Mouse (Mus musculus) limb, embryonic 15.5 days (tissue): ENCODE data around the gene Celf1. TPM values are rescaled to one million over a fixed set of nuclear protein-coding genes. Genes with fewer than 3 reads are reported as not detected.
"Not testable (repeated sequence)": the region's sequence is repeated elsewhere in the genome, so short reads cannot be mapped to it uniquely, and the experiment has no call there.

Experiments
- ATAC-seq: fragments of 200-750 bp; cut with Nextera tagmentation; 2 replicates; pipeline ENCODE4 v1.8.0; 2017; ENCODE audit warnings: low read depth, moderate TSS enrichment; ENCODE audit not compliant: insufficient number of reproducible peaks, low FRiP score, low TSS enrichment
- H3K27ac ChIP-seq: fragments of 300-500 bp; sonication (generic); 2 replicates; pipeline ENCODE4 v1.5.1; 2015; ENCODE audit warnings: moderate library complexity, mild to moderate bottlenecking, inconsistent platforms
- H3K27me3 ChIP-seq: fragments of 300-500 bp; sonication (generic); 2 replicates; pipeline ENCODE4 v1.6.1; 2015; ENCODE audit warnings: inconsistent platforms
- H3K36me3 ChIP-seq: fragments of 300-500 bp; sonication (generic); 2 replicates; pipeline ENCODE4 v1.6.1; 2015; ENCODE audit warnings: inconsistent platforms
- H3K4me1 ChIP-seq: fragments of 300-500 bp; sonication (generic); 2 replicates; pipeline ENCODE4 v1.6.1; 2015; ENCODE audit warnings: inconsistent platforms
- H3K4me2 ChIP-seq: fragments of 300-500 bp; sonication (generic); 2 replicates; pipeline ENCODE4 v1.6.1; 2015; ENCODE audit warnings: mild to moderate bottlenecking, inconsistent platforms
- H3K4me3 ChIP-seq: fragments of 300-500 bp; sonication (generic); 2 replicates; pipeline ENCODE4 v1.5.1; 2015; ENCODE audit warnings: mild to moderate bottlenecking, inconsistent platforms
- H3K9ac ChIP-seq: fragments of 300-500 bp; sonication (generic); 2 replicates; pipeline ENCODE4 v1.6.1; 2015; ENCODE audit warnings: inconsistent platforms
- H3K9me3 ChIP-seq: fragments of 300-500 bp; sonication (generic); 2 replicates; pipeline ENCODE4 v1.6.1; 2016; ENCODE audit warnings: inconsistent platforms
- WGBS: fragments of 180-500 bp; shearing (Covaris S2); methylation state at CpG from one replicate; pipeline ENCODE4 v1.1.7; 2015; 5-methylcytosine and 5-hydroxymethylcytosine counted together
- polyA plus RNA-seq: library from polyadenylated mRNA; unstranded; fragments of >200 nt; fragmentation: Nextera tagmentation; extraction: Ambion mirVana; gene quantifications from 2 replicates; pipeline ENCODE4 v1.2.1, GENCODE M21; 2015

The Celf1 gene
- polyA plus RNA-seq: 56.9 and 61.2 TPM in 2 replicates

DNA sequence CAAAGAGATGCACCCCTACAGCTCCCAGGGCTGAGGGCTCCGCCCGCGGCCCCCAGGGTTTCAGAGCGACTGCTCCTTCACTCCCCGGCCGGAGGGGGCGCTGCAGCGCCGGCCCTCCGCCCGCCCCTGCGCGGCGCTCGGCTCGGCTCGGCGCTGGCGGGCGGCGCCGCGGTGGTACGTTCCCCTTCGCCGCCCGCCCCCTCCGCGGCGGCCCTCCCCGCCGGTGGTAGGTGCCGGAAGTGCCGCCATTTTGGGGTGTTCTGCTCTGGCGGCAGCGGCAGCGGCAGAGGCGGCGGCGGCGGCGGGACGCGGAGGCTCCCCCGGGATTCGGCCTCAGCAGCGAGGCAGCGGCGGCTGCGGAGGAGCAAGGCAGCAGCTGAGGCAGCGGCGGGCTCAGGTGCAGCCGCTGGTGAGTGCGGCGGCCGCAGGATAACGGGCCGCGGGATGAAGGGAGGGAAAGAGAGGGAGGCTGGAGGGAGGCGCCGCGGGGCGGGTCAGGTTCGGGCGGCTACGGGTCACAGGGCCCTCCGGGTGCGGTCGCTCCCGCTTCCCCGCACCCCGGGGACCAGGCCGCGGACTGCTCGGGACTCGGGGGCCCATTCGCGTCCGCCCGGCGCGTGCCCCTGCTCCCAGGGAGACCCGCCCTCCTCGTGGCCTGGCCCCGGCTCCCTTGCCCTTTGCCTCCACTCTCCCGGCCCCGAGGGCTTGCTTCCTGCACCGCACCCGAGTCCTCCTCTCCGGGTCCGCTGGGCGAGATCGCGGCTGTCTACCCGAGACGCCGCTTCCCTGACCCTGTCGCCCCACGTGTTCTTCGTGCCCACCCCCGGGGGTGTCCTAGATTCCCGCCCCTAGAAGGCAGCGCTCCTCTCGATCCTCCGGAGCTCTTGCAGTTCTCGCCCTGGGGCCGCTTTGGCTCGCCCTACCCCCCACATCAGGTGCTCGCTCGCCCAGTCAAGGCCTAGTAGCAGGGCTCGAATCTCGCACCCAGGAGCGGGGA, at the start of gene Celf1:
TSS of gene Celf1 (plus strand) at position 150 of the 997 bp plus-strand sequence.
- Histone ChIP-seq H3K27me3 (no peaks in the 10 kb centered on the region), H3K4me2 (peak within 1 kb of the TSS; percentile 72), H3K27ac (peak within 1 kb of the TSS; percentile 96), H3K4me1 (peaks cover 20% of the 10 kb centered on the region), H3K4me3 (peak within 1 kb of the TSS; percentile 98), H3K36me3 (no peaks in the 10 kb centered on the region), H3K9ac (peak within 1 kb of the TSS; percentile 87), H3K9me3 (no peaks in the 10 kb centered on the region)
- peak; percentile 90 for ATAC-seq
- WGBS: under 1% methylated on average over 84 of the region's 113 CpGs

DNA sequence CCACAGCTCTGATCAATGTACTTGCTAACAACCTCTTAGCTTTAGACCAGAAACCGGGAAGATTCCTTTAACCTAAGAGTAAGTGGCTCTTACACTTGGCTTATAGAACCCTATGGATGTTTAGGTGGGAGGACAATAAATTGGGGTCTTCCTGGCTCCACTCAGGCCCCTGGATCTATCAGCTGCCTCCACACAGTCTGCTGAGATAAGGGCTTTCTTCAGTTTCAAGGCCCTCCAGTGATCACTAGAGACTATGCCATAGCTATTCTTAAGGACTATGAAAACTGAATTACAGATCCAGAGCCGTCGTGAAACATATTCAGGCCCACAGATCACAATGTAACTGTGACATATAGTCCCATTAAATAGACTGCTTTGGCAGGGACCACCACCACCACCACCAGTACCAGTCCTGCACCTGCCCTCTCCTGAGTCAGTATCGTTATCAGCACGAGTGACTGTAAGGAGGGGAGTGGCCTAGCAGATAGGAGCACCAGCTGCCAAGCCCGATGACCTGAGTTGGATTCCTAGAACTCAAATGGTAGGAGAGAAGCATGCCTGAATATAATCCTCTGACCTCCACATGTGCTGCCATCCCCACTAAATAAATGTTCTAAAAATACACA, 46.4 kb upstream of the Celf1 start:
- H3K9ac ChIP-seq: no peak overlapping the region
- no peaks in the 10 kb centered on the region for H3K9me3 ChIP-seq
- no peak overlapping the region for H3K27ac ChIP-seq
- peaks cover 15% of the 10 kb centered on the region for H3K4me1 ChIP-seq
- ATAC-seq: no peak
- 88% methylated on average over 6 of the region's 6 CpGs for WGBS
- H3K27me3 ChIP-seq: 0 out of 2 replicates have a peak, but pooled peaks cover 5% of the 10 kb centered on the region
- no peak overlapping the region for H3K4me2 ChIP-seq
- peaks cover 59% of the 10 kb centered on the region for H3K36me3 ChIP-seq
- H3K4me3 ChIP-seq: no peak overlapping the region

DNA sequence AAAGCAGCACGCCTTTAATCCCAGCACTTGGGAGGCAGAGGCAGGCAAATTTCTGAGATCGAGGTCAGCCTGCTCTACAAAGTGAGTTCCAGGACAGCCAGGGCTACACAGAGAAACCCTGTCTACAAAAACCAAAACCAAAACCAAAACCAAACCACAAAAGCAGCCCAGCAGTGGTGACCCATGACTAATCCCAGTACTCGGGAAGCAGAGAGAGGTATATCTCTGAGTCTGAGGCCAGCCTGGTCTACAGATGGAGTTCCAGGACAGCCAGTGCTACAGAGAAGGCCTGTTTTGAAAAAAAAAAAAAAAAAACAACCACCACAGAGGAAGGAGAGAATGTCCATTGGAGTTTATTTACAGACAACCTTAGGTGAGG, 45.9 kb upstream of the Celf1 start:
- H3K4me2 ChIP-seq, ATAC-seq, H3K27ac ChIP-seq, H3K9me3 ChIP-seq, H3K4me3 ChIP-seq, H3K27me3 ChIP-seq, H3K9ac ChIP-seq: not testable (repeated sequence)
- Histone ChIP-seq H3K36me3 (peaks cover 64% of the 10 kb centered on the region), H3K4me1 (peaks cover 12% of the 10 kb centered on the region)
- 92% methylated on average over 3 of the region's 3 CpGs for WGBS

DNA sequence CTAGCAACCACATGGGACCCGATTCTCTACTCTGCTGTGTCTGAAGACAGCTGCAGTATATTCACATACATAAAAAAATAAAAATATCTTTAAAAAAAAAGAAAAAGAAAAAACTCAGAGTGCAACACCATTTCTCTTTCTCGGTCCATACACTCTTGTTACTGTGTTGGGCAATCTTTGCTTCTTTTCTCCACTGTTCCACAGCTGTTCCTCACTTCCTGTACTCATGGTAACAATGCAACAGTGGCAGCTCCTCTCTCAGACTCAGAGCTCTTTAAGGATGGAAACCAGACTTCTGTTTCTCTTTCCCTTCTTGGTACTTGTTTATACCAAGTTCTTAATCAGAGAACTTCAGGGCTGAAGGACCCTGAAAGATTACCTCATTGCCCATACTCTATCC, 36.8 kb upstream of the Celf1 start:
- peak overlapping the region; percentile 72 for H3K4me3 ChIP-seq
- peaks cover 22% of the 10 kb centered on the region for H3K4me1 ChIP-seq
- H3K27ac ChIP-seq: no peak overlapping the region; the same call in 1 of the 2 replicates
- H3K27me3 ChIP-seq: no peaks in the 10 kb centered on the region
- no peak for ATAC-seq
- peaks cover 40% of the 10 kb centered on the region for H3K36me3 ChIP-seq
- peak overlapping the region; percentile 62 for H3K4me2 ChIP-seq
- 88% methylated on average over 2 of the region's 2 CpGs for WGBS
- H3K9me3 ChIP-seq: no peaks in the 10 kb centered on the region
- no peak overlapping the region for H3K9ac ChIP-seq

DNA sequence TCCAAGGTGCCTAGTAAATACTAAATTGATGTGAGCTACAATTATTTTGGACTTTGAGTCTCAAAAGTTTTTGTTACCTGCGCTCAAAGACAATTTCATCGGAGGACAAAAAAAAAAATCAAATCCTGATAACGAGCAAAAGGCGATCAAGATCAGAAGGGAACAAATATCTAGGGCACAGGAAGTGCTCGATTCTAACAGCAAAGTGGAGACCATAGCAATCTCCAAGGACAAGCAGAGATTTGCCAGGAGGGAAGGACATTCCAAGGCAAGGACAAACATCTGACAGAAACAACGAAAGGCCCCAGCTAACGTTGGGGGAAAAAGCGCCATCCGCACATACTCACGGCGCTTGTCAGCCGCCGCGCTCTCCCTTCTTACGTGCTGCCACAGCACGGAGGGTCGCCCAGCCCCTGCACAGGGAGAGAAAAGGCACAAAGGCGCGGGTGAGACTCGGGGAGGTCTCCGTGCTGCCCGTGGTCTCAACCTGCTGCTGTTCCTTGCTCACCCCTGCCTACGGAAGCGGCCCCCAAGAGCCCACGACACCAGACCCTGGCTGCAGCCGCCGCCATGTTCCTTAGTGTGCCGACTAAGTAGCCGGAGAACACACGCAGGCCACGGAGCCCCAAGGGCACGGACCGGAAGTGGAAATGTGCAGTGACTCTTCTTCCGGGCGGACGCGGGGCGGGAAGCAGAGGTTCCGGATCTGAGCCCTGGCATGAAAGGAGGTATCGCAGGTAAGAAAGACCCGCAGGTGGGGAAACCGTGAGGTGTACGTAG, 35.9 kb upstream of the Celf1 start, which contains the start of the genes Kbtbd4 and Ndufs3:
TSS of gene Kbtbd4 (plus strand) at position 665 of the 780 bp plus-strand sequence.
TSS of gene Ndufs3 (minus strand) at position 752 of the 780 bp plus-strand sequence.
- Histone ChIP-seq H3K36me3 (peaks cover 40% of the 10 kb centered on the region), H3K27me3 (no peaks in the 10 kb centered on the region), H3K27ac (peak within 1 kb of the TSS; percentile 89), H3K9ac (peak within 1 kb of the TSS; percentile 73), H3K4me3 (peak within 1 kb of the TSS; percentile 72), H3K4me1 (peaks cover 22% of the 10 kb centered on the region), H3K4me2 (peak within 1 kb of the TSS; percentile 62), H3K9me3 (no peaks in the 10 kb centered on the region)
- ATAC-seq: peak; percentile 89
- WGBS: under 1% methylated on average over 43 of the region's 43 CpGs

DNA sequence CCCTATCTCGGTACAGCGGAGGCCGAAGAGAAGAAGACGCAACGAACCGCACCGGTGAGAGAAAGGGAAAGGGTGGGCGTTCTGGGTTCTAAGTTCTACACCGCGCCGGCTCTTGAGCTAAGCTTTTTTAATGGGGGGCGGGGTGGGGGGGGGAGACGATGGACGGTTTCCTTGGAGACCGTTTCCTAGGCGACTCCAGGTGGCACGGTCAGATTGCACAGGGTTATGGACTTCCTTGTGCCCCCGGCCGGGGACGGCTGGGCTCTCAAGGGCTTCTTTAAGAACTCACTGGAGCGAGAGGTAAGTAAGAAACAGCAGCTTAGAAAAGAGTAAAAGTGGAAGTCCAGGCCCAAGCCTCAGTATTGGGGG, 35.3 kb upstream of the Celf1 start:
- Histone ChIP-seq H3K27ac (peak overlapping the region; percentile 89), H3K4me1 (peaks cover 22% of the 10 kb centered on the region), H3K9me3 (no peaks in the 10 kb centered on the region), H3K27me3 (no peaks in the 10 kb centered on the region), H3K4me3 (peak overlapping the region; percentile 72), H3K36me3 (peaks cover 42% of the 10 kb centered on the region), H3K9ac (peak overlapping the region; percentile 73), H3K4me2 (peak overlapping the region; percentile 62)
- 0% methylated on average over 21 of the region's 21 CpGs for WGBS
- ATAC-seq: peak; percentile 60; the same call in 1 of the 2 replicates

DNA sequence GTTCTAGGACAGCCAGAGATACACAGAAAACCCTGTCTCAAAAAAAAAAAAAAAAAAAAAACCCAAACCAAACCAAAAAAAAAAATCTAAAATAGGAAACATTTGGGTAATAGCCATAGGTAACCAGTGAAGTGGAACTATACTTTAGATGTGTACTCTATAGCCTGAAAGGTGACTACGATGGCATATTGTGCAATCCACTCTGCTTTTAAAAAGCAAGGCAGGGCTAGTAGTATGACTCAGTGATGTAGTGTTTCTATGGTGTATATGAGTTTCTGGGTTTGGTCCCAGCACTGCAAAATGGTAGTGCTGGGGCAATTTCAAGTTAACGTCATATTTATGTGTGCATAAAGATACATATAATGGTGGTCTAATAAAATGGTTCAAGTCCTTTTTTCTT, 33.5 kb upstream of the Celf1 start:
- no peak overlapping the region for H3K4me3 ChIP-seq
- H3K4me1 ChIP-seq: peaks cover 22% of the 10 kb centered on the region
- H3K9ac ChIP-seq: no peak overlapping the region
- no peak for ATAC-seq
- H3K4me2 ChIP-seq: no peak overlapping the region
- whole genome bisulfite sequencing: 95% methylated on average over 2 of the region's 2 CpGs
- H3K27me3 ChIP-seq: no peaks in the 10 kb centered on the region
- peaks cover 50% of the 10 kb centered on the region for H3K36me3 ChIP-seq
- H3K27ac ChIP-seq: no peak overlapping the region
- H3K9me3 ChIP-seq: no peaks in the 10 kb centered on the region

DNA sequence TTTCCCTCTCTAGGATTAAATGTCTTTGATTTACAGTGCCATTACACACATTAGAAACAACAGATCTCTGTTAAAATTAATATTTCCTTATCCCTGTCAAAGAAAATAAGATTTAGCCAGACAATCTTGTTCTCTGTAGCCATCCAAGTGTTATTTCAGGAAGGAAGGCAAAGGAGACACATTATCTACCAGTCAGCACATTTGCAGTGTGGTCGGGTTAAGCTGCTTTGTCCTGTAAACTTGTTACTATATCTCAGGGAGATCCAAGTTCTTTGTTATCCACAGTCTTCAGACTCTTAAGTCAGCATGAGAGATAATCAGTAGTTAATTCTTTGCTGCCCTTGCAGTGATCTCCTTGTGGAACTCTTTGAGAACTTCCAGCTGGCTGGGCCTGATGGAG, 29.3 kb upstream of the Celf1 start:
- H3K9ac ChIP-seq: no peak overlapping the region
- H3K36me3 ChIP-seq: peaks cover 63% of the 10 kb centered on the region
- no peaks in the 10 kb centered on the region for H3K9me3 ChIP-seq
- no peak overlapping the region for H3K27ac ChIP-seq
- H3K4me3 ChIP-seq: no peak overlapping the region
- H3K4me1 ChIP-seq: peaks cover 12% of the 10 kb centered on the region
- 90% methylated on average over 1 of the region's 1 CpGs for WGBS
- H3K27me3 ChIP-seq: no peaks in the 10 kb centered on the region
- no peak for ATAC-seq
- H3K4me2 ChIP-seq: no peak overlapping the region

DNA sequence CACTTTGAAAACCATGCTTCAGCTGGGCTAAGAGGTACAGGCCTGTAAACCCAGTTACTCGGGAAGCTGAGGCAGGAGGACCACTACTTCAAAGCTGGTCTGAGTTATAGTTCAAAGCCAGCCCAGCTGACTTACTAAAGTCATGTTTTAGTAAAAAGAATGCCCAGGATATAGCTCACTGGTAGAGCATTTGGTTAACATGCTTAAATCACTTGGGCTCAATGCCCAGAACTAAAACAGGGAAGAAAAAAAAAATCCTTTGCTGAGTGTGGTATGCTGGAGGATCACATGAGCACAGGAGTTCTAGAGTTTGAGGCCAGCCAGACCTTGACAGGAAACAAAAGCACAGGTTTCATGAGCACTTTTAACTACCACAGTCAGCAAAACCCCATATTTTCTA, 28.5 kb upstream of the Celf1 start:
- H3K27me3 ChIP-seq: no peaks in the 10 kb centered on the region
- no peaks in the 10 kb centered on the region for H3K9me3 ChIP-seq
- ATAC-seq: no peak
- no peak overlapping the region for H3K4me2 ChIP-seq
- 71% methylated on average over 1 of the region's 1 CpGs for WGBS
- peaks cover 17% of the 10 kb centered on the region for H3K4me1 ChIP-seq
- peaks cover 60% of the 10 kb centered on the region for H3K36me3 ChIP-seq
- no peak overlapping the region for H3K9ac ChIP-seq
- no peak overlapping the region for H3K4me3 ChIP-seq
- H3K27ac ChIP-seq: no peak overlapping the region

DNA sequence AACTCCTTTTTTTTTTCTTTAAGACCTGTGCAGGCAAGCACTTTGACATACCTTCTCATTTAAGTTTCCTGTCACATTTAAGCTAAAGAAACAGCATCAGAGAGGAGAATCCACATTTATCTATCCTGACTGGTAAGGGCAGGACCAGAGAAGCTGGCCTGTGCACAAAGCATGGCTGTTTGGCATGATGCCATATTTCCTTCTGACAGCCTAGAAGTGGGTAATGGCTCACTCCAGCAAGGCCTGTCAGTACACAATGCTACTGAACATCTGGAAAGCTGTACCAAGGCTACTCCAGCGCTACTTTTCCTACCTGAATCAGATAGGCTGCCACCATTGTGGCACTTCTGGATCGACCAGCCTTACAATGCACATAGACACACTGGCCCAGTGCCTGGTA, 26.5 kb upstream of the Celf1 start:
- no peak for ATAC-seq
- H3K27me3 ChIP-seq: no peaks in the 10 kb centered on the region
- H3K4me1 ChIP-seq: peaks cover 20% of the 10 kb centered on the region
- no peak overlapping the region for H3K27ac ChIP-seq
- no peak overlapping the region for H3K4me2 ChIP-seq
- peaks cover 47% of the 10 kb centered on the region for H3K36me3 ChIP-seq
- WGBS: 73% methylated on average over 2 of the region's 2 CpGs
- H3K4me3 ChIP-seq: no peak overlapping the region
- H3K9ac ChIP-seq: no peak overlapping the region
- H3K9me3 ChIP-seq: no peaks in the 10 kb centered on the region

DNA sequence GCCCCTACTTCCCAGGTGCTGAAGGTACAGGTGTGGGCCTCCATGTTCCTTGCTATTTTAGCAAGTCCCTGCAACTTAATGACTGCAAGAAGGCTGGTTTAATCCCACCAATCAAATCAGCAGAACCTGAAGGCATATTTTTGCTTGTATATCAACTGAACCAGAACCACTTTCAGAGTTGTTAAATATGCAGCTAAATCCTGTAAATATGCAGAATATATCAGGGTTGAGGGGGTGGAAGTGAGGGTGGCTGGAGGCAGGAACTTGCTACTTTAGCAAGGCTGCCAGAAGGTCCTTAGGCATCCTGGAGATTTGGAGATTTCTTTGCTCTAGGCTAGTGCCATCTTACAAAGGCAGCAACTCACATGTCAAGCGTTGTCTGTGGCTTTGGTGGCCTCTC, 24.7 kb upstream of the Celf1 start:
- Histone ChIP-seq H3K36me3 (peaks cover 31% of the 10 kb centered on the region), H3K9ac (no peak overlapping the region), H3K27ac (no peak overlapping the region), H3K4me3 (no peak overlapping the region), H3K4me2 (no peak overlapping the region), H3K9me3 (no peaks in the 10 kb centered on the region), H3K27me3 (no peaks in the 10 kb centered on the region), H3K4me1 (peaks cover 20% of the 10 kb centered on the region)
- WGBS: 89% methylated on average over 1 of the region's 1 CpGs
- ATAC-seq: no peak
